Mouse (Mus musculus): Measurements from ENCODE around the gene Cdk6.
"Not testable (repeated sequence)": the region's sequence is repeated elsewhere in the genome, so short reads cannot be mapped to it uniquely, and the experiment has no call there.

Gene Cdk6

DNA sequence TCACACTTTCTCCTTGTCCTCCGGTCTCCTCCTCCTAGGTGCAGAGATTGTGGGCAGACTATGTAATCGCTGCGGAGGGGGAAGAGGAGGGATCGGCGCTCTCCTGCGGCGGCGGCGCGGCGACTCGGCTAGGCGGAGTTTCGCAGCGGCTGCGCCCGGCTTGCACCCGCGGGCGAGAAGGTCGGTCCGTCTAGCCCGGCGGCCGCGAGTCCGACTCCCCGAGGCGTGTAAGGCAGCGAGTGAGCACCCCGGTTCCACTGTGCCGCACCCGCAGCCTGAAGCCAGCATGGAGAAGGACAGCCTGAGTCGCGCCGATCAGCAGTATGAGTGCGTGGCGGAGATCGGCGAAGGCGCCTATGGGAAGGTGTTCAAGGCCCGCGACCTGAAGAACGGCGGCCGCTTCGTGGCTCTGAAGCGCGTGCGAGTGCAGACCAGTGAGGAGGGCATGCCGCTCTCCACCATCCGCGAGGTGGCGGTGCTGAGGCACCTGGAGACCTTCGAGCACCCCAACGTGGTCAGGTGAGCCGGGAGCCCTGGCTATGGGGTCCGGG is 2.9 kb downstream of the Cdk6 start:
- peak; percentile 84 for DNase-seq (ENCODE audit: low read depth, low spot score)

- DNase-seq (ENCODE audit: low read depth, low spot score): not testable (repeated sequence)
These were observed 4.3 kb downstream of the Cdk6 start for GRCm38 (mm10) chr5:3345540-3345939.

DNA sequence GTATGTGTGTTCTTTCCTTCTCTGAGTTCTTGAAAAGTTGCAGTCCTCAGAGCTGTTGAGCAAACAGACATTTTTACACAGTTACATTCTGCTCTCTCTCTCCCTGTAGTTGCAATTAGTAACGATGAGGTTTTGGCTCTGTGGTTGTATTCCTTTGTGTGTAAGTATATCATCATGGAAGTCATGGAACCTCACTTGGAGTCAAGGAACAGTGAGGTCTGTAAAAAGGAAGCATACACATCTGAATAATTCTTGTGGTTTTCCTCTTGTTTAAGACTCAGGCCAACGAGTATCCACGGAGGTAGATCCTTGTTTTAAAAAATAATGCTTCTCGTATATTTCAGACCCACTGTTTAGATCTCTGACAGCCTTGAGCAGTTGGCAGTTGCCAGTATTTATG is 8.1 kb downstream of the Cdk6 start:
- not testable (repeated sequence) for DNase-seq (ENCODE audit: low read depth, low spot score)

DNA sequence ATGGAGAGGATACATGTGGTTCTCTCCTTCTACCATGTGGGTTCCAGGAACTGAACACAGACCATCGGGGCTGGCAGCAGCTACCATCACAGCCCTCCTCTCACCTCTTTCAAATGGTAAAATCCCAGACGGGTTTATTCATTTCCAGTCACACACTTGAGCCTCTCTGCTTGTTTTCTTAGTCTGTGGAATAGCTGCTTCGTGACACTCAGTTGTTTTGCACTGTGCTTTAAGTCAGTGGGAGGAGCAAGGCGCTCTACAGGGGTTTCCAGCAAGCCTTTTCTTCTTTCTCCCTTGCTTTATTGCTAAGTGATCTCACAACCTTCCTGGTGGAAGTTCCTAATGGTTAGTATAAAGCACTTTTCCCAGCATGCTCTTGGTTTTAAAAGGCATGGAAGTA is 10.6 kb downstream of the Cdk6 start:
- not testable (repeated sequence) for DNase-seq (ENCODE audit: low read depth, low spot score)

DNA sequence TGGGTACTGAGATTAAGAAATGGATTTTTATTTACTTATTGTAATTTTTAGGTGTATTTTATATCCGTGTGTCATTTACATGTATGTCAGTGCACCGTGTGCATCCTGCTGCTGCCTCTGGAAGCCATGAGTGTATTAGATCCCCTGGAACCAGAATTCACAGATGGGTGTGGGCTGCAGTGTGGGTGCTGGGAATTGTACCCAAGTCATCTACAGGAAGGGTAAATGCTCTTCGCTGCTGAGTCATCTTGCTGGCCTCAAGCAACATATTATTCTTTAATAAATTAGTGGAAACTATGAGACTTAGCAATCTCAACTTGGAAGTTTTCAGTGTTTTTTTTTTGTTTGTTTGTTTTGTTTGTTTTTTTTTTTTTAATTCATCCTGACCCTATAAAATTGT is 11.0 kb downstream of the Cdk6 start:
- no peak for DNase-seq (ENCODE audit: low read depth, low spot score)

DNA sequence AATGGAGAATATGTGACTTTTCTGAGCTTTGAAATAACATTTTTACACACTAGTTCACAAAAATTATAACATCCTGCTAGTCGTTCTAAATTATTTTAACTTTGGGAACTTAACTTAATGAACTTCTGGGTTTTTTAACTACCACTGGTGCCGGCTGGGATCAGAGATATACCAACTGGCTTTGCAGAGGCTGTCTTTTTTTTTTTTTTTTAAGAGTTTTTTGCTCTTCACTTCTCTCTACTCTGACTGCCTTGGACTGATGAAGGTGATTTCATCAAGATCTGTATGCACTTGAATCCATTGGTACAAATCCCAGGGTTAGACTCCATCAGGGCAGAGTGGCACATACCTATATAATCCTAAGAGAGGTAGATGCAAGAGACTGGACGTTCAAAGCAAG is 11.5 kb downstream of the Cdk6 start:
- DNase-seq (ENCODE audit: low read depth, low spot score): no peak

GRCm38 (mm10) chr5:3354307-3354706 is 13.0 kb downstream of the Cdk6 start:
- no peak for DNase-seq (ENCODE audit: low read depth, low spot score)

- no peak for DNase-seq (ENCODE audit: low read depth, low spot score)
These were observed 13.8 kb downstream of the Cdk6 start for GRCm38 (mm10) chr5:3355032-3355536.

GRCm38 (mm10) chr5:3355560-3356260 is 14.4 kb downstream of the Cdk6 start:
- no peak for DNase-seq (ENCODE audit: low read depth, low spot score)

GRCm38 (mm10) chr5:3356261-3356778 is 15.0 kb downstream of the Cdk6 start:
- no peak for DNase-seq (ENCODE audit: low read depth, low spot score)

GRCm38 (mm10) chr5:3357496-3357895 is 16.2 kb downstream of the Cdk6 start:
- no peak for DNase-seq (ENCODE audit: low read depth, low spot score)

DNA sequence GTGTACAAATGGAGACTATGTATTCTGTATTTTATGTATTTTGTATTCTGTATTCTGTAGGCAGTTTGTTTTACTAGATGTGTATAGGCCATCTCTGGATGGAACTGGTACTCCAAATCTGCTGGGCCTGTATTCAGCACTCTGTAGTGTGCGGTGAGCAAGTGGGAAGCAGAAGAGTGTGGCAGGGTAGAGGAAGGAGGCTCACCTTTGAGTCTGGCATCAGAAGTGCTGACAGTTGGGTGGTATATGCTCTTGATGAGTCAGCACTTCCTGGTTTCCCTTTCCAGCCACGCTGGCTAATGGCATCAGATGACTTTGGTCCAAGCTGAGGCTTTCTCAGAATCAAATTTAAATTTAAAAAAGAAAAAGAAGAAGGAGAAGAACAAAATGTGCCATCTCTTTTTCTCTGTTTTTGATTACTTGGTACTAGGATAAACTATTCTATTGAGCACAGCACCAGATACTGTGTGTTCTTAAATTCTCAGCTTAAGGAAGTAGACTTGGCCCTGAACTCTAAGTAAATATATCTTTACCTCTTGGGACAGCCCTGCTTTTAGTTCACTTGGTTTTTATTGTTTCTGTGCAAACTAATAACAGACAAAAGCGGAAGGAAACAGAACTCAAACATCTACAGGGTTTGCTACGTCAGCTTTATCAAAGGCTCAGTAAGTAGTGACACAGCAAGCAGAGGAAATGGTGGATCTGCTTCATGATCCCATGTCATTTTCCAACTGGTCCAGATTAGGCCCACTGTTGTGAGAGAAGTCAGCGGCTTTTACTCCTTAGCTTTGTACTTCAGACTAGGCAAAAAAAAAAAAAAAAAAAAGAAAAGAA is 17.6 kb downstream of the Cdk6 start:
- DNase-seq (ENCODE audit: low read depth, low spot score): no peak

DNA sequence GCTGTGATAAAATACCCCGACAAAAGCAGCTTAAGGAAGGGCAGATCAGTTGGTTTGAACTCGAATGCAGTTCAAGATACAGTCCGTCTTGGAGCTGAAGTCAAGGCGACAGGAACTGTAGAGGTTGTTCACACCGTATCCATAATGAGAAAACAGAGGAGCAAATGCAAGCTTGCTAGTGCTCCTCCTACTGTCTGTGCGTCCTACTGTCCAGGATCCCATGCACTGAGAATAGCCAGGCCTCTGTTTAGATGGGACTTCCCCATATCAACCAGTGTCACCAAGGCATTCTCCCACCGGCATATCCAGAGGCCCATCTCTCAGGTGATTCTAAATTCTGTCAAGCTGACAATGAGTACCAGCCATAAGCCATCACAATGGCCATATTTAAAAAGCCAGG is 18.6 kb downstream of the Cdk6 start:
- no peak for DNase-seq (ENCODE audit: low read depth, low spot score)

GRCm38 (mm10) chr5:3361252-3361651 is 20.0 kb downstream of the Cdk6 start:
- no peak for DNase-seq (ENCODE audit: low read depth, low spot score)

- DNase-seq (ENCODE audit: low read depth, low spot score): no peak
These were observed 20.8 kb downstream of the Cdk6 start for GRCm38 (mm10) chr5:3362111-3362510.

GRCm38 (mm10) chr5:3363036-3363983 is 22.0 kb downstream of the Cdk6 start:
- DNase-seq (ENCODE audit: low read depth, low spot score): no peak

- DNase-seq (ENCODE audit: low read depth, low spot score): no peak
These were observed 25.8 kb downstream of the Cdk6 start for GRCm38 (mm10) chr5:3367045-3367444.

GRCm38 (mm10) chr5:3369317-3369716 is 28.0 kb downstream of the Cdk6 start:
- DNase-seq (ENCODE audit: low read depth, low spot score): no peak

- no peak for DNase-seq (ENCODE audit: low read depth, low spot score)
These were observed 29.9 kb downstream of the Cdk6 start for GRCm38 (mm10) chr5:3371212-3371611.

DNA sequence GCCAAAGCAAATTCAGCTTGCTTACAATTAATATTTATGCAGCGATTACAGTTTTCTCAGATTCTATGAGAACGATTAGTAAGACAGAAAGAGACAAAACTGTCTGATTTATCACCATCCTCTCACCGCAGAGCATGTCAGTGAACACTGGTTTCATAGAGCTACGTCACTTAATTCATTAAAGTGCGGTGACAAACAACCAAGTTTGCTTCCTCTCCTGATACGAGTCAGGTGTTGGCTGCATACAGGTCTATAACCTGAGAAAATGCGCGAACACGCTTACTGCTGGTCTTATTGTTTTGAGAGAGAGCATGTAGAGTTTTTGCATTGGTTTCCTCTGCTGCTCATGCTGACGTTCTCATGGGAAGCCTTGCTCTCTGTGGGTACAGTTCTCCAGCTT is 31.9 kb downstream of the Cdk6 start:
- no peak for DNase-seq (ENCODE audit: low read depth, low spot score)

- no peak for DNase-seq (ENCODE audit: low read depth, low spot score)
These were observed 33.5 kb downstream of the Cdk6 start for GRCm38 (mm10) chr5:3374763-3375162.

Data from forelimb bud, embryonic 11.5 days (tissue).